Mouse (Mus musculus) G1E-ER4 (cell line): ENCODE measurements around the gene Trp53rkb. TPM values are rescaled to one million over a fixed set of nuclear protein-coding genes. Genes with fewer than 3 reads are reported as not detected.

Experiments
- GATA1 ChIP-seq: IDR thresholded peaks from one replicate; pipeline ENCODE4 v1.8.0; 2012; ENCODE audit warnings: low read length, inconsistent platforms
- polyA plus RNA-seq: library from polyadenylated mRNA; stranded (reverse); fragments of >175 nt; gene quantifications from 2 replicates; pipeline ENCODE4 v1.2.3, GENCODE M21; 2012

Trp53rkb gene
- polyA plus RNA-seq, 1 experiment: 4.5 TPM

GRCm38 (mm10) chr2:166821406-166821805, 29.1 kb downstream of the Trp53rkb start:
- TF ChIP-seq GATA1: no peak

GRCm38 (mm10) chr2:166822119-166822826, 29.9 kb downstream of the Trp53rkb start:
- TF ChIP-seq GATA1: no peak

GRCm38 (mm10) chr2:166822901-166823300, 30.6 kb downstream of the Trp53rkb start:
- no peak for TF ChIP-seq GATA1

DNA sequence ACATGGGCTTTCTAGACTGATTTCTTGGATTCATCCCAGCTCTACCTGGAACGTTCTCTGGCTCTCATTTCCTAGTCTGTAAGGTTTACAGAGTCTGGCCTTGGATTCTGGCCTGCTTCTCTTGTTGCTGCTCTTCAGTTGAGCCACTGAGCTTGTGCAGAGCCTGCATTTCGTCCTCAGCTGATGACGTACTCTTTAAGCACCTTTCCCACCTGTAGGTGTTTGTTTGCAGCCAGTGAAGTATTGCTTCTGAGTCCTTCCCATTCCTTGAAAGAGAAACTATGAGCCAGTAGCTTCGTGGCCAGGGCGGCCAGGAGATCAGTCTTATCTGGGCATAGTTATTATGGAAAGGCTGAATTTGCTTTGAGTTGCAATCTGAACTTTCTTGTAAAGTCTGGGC, 32.1 kb downstream of the Trp53rkb start:
- no peak for TF ChIP-seq GATA1

DNA sequence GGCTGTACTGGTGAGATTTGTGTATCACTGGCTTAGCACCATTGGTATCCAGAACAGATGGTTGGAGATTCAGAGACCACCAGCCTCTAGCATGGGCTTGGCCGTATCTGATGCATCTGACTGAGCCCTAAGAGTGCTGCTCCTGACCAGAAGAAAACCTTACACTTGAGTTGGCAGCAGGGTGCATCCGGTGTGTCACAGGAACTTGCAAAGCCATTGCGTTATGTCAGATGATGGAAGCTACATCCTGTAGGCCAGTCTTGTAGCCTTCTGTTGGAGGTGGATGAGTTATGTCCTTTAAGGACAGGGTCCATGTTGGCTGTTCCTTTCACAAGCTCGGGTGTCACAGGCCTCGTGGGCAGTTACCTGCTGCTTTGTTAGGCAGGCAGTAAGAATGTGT, 32.7 kb downstream of the Trp53rkb start:
- no peak for TF ChIP-seq GATA1

DNA sequence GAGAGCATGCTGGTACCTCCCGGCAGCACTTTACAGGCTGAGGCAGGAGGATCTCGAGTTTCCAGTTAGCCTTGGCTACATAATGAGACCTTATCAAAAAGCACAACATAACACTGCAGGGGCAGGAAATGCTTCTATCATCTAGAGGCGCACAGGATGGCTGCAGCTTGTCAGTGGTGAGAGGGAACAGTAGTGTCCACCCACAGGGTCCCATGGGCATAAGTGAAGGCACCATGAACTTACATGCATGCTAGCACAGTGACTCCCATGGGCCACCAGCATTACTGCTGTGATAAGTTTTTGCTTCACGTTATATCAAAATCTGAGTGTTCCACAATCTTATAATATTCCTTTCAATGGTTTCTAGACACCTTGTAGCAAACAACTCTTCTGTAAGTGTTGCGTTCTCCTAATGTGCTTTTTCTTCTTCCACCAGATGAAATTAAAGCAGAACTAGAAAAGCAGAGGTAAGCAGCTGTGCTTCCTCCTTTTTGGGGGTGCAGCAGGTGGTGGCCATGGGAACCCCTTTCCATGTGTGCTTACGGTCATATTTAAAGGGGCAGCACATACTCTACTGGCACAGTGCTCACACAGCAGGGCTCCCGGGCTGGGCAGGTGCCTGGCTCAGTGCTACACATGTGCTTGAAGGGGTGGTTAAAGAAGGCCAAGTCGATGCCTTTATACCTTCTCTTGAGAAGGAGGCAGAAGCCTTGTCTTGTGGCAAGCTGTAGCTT, 34.3 kb downstream of the Trp53rkb start:
- TF ChIP-seq GATA1: no peak

DNA sequence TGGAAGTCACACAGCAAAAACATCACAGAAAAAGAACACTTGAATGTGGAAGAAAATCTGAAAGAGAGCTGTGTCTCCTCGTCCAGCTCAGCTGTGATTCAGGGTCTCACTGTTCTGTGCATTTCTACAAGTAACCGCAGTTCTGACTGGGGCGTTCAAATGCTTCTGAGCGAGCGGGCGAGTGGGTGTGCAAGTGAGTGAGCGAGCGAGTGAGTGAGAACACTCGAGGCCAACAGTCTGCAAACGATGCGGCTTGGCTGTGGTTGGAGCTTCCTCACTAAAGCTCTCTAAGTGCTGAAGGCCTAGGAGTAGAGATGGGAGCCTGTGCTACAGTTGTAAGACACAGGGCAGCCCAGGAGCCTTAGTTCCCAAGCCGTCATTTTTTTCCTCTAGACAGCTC, 36.0 kb downstream of the Trp53rkb start:
- TF ChIP-seq GATA1: no peak

DNA sequence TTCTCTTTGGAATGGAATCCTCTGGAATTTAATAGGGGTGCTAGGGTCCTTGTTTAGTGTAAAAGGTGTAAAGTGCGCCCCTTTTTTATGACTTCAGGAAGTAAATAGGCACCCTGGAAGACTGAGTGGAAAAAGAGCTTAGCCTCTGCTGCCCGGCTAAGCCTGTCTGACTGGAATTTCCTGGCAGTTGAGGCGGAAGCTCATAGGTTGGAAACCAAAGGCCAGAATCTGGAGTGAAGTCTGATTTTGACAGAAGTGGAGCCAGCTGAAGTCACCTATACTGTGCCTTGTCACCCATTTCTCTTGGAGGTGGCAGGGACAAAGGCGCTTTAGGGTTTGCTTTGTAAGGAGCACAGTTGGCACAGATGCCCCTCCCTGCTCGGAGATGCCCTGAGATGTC, 38.0 kb downstream of the Trp53rkb start:
- TF ChIP-seq GATA1: no peak

DNA sequence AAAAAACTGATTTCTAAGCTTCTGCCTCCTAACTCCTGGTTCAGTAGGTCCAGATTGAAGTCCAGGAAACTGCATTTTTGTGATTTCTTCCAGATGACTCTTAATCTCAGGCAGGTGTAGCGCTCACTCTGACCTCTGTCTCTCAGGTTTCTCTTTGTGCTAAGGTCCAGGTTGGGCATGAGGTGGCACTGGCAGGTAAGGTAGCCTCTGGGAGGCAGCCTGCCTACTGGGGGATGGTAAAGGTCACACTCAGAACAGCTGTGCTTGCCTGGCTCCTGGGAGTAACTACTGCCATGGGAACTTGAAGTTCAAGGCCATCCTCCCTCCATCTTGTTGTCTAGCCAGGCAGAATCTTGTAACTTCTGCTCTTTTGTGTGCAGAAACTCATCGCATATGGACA, 41.8 kb downstream of the Trp53rkb start:
- TF ChIP-seq GATA1: no peak

DNA sequence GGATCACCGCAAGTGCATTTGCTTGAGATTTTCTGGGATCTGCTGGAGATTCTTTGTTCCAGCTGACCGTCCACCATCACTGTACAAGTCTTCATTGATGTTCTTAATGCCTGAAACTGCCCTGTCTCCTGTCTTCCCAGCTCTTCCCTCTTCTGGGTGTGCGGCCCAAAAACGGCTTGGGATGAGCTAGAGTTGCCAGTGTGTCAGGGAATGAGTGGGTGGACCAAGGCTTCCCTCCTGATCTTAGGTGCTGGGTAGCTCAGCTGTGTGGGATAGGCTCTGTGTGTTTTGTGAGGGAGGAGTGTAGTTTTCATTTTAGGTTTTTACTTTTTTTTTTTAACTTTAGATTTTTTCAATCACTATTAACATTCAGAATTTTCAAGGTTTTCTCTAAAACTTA, 42.5 kb downstream of the Trp53rkb start:
- TF ChIP-seq GATA1: no peak

GRCm38 (mm10) chr2:166835581-166835980, 43.2 kb downstream of the Trp53rkb start:
- no peak for TF ChIP-seq GATA1

DNA sequence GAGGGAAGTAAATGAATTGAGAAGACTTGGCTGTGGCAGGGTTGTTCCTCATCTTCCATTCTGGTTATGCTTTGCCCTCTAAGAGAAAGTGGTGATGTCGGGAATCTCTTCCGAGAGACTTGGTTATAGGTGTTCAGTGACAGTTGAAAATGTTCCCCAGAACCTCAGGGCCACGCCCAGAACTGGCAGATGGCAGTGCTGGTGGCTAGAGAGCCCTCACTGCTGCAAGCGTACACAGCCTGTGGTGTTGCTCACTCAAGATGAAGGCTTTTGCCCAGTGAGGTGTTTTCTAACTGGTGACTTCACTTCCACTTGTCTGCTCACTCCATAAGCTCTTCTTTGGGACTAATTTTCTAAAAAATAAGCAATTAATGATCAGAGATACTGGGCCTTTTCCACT, 49.5 kb downstream of the Trp53rkb start:
- TF ChIP-seq GATA1: no peak

Other genes with a start within 250 kb of the Trp53rkb start
- 1.0 and 1.4 TPM in 2 replicates for gene Prex1, start 78.7 kb upstream of the Trp53rkb start, polyA plus RNA-seq
- 9.3 and 9.8 TPM in 2 replicates for gene Arfgef2, start 13.1 kb downstream of the Trp53rkb start, polyA plus RNA-seq
- gene Cse1l, start 113.5 kb downstream of the Trp53rkb start, polyA plus RNA-seq: 8.5 and 11.8 TPM in 2 replicates
- gene Stau1, start 203.8 kb downstream of the Trp53rkb start, polyA plus RNA-seq: 35.5 and 36.5 TPM in 2 replicates
- 124 and 127 TPM in 2 replicates for gene Ddx27, start 222.7 kb downstream of the Trp53rkb start, polyA plus RNA-seq